Mouse (Mus musculus): Measurements from ENCODE around the gene Csf1. TPM values are rescaled to one million over a fixed set of nuclear protein-coding genes. Genes with fewer than 3 reads are reported as not detected.

The Csf1 gene
- polyA plus RNA-seq, 1 experiment from 2014 or later: 7.2 TPM

GRCm38 (mm10) chr3:107704371-107704705 is 55.9 kb downstream of the Csf1 start:
- Histone ChIP-seq H3K9me3 (no peaks in the 10 kb centered on the region), H3K27ac (no peak overlapping the region), H3K27me3 (ENCODE audit: insufficient read depth, poor library complexity, severe bottlenecking) (no peaks in the 10 kb centered on the region), H3K36me3 (no peaks in the 10 kb centered on the region), H3K4me1 (replicated peaks) (no peaks in the 10 kb centered on the region), H3K4me3 (no peak overlapping the region)
- 96% methylated on average over 1 of the region's 1 CpGs for WGBS
- DNase-seq (ENCODE audit: low spot score): no peak

- no peaks in the 10 kb centered on the region for H3K9me3 ChIP-seq
- no peak overlapping the region for H3K27ac ChIP-seq
- 84% methylated on average over 7 of the region's 7 CpGs for WGBS
- H3K27me3 ChIP-seq (ENCODE audit: insufficient read depth, poor library complexity, severe bottlenecking): no peaks in the 10 kb centered on the region
- no peaks in the 10 kb centered on the region for H3K36me3 ChIP-seq
- no peak for DNase-seq (ENCODE audit: low spot score)
- H3K4me3 ChIP-seq: no peak overlapping the region
- H3K4me1 ChIP-seq (replicated peaks): no peaks in the 10 kb centered on the region
Measured at GRCm38 (mm10) chr3:107703675-107704370, 56.4 kb downstream of the Csf1 start.

- Histone ChIP-seq H3K36me3 (no peaks in the 10 kb centered on the region), H3K4me1 (replicated peaks) (peaks cover 4% of the 10 kb centered on the region), H3K9me3 (no peaks in the 10 kb centered on the region), H3K4me3 (no peak overlapping the region), H3K27ac (no peak overlapping the region), H3K27me3 (ENCODE audit: insufficient read depth, poor library complexity, severe bottlenecking) (no peaks in the 10 kb centered on the region)
- no peak for DNase-seq (ENCODE audit: low spot score)
- 87% methylated on average over 1 of the region's 1 CpGs for WGBS
Measured at GRCm38 (mm10) chr3:107701767-107702394, 58.4 kb downstream of the Csf1 start.

- Histone ChIP-seq H3K36me3 (no peaks in the 10 kb centered on the region), H3K9me3 (no peaks in the 10 kb centered on the region), H3K4me3 (no peak overlapping the region), H3K4me1 (replicated peaks) (peaks cover 9% of the 10 kb centered on the region), H3K27me3 (ENCODE audit: insufficient read depth, poor library complexity, severe bottlenecking) (no peaks in the 10 kb centered on the region), H3K27ac (no peak overlapping the region)
- 88% methylated on average over 2 of the region's 2 CpGs for WGBS
- DNase-seq (ENCODE audit: low spot score): no peak
Measured at GRCm38 (mm10) chr3:107700625-107701024, 59.6 kb downstream of the Csf1 start.

- Histone ChIP-seq H3K27ac (peak overlapping the region; percentile 95), H3K4me1 (replicated peaks) (peaks cover 38% of the 10 kb centered on the region), H3K27me3 (ENCODE audit: insufficient read depth, poor library complexity, severe bottlenecking) (no peaks in the 10 kb centered on the region), H3K36me3 (no peaks in the 10 kb centered on the region), H3K4me3 (peak overlapping the region; percentile 77), H3K9me3 (no peaks in the 10 kb centered on the region)
- DNase-seq (ENCODE audit: low spot score): no peak
- 48% methylated on average over 3 of the region's 3 CpGs for WGBS
Measured at GRCm38 (mm10) chr3:107696910-107697309, 63.4 kb downstream of the Csf1 start.

- WGBS: under 1% methylated on average over 93 of the region's 93 CpGs
- no peaks in the 10 kb centered on the region for H3K36me3 ChIP-seq
- no peaks in the 10 kb centered on the region for H3K27me3 ChIP-seq (ENCODE audit: insufficient read depth, poor library complexity, severe bottlenecking)
- H3K27ac ChIP-seq: peak within 1 kb of the TSS; percentile 95
- peak within 1 kb of the TSS; percentile 77 for H3K4me3 ChIP-seq
- DNase-seq (ENCODE audit: low spot score): peak; percentile 99
- no peaks in the 10 kb centered on the region for H3K9me3 ChIP-seq
- peaks cover 45% of the 10 kb centered on the region for H3K4me1 ChIP-seq (replicated peaks)
Measured at GRCm38 (mm10) chr3:107695948-107696881, 64.1 kb downstream of the Csf1 start, which contains the start of gene Ahcyl1. Gene Ahcyl1, minus strand, starts transcription at chr3:107696560.

- H3K4me1 ChIP-seq (replicated peaks): peaks cover 53% of the 10 kb centered on the region
- H3K27ac ChIP-seq: peak overlapping the region; percentile 95
Measured at GRCm38 (mm10) chr3:107695219-107695947, 64.9 kb downstream of the Csf1 start.

GRCm38 (mm10) chr3:107694256-107694900 is 65.9 kb downstream of the Csf1 start:
- Histone ChIP-seq H3K9me3 (no peaks in the 10 kb centered on the region), H3K27ac (no peak overlapping the region), H3K4me3 (peak overlapping the region; percentile 77), H3K4me1 (replicated peaks) (peaks cover 56% of the 10 kb centered on the region), H3K36me3 (no peaks in the 10 kb centered on the region), H3K27me3 (ENCODE audit: insufficient read depth, poor library complexity, severe bottlenecking) (no peaks in the 10 kb centered on the region)
- 81% methylated on average over 2 of the region's 2 CpGs for WGBS
- DNase-seq (ENCODE audit: low spot score): no peak

More at GRCm38 (mm10) chr3:107695219-107695947, 64.9 kb downstream of the Csf1 start:
- Histone ChIP-seq H3K27me3 (ENCODE audit: insufficient read depth, poor library complexity, severe bottlenecking) (no peaks in the 10 kb centered on the region), H3K4me3 (peak overlapping the region; percentile 77), H3K36me3 (no peaks in the 10 kb centered on the region), H3K9me3 (no peaks in the 10 kb centered on the region)
- DNase-seq (ENCODE audit: low spot score): peak; percentile 6
- 9% methylated on average over 16 of the region's 16 CpGs for WGBS

Other genes starting within 250 kb of the Csf1 start
- gene Slc6a17, start 242.5 kb downstream of the Csf1 start, polyA plus RNA-seq (2016; fragmentation: Nextera tagmentation; extraction: Ambion mirVana): 2.7 and 3.2 TPM in 2 replicates
- not detected in 2 replicates for gene Ubl4b, start 205.4 kb downstream of the Csf1 start, polyA plus RNA-seq (2016; fragmentation: Nextera tagmentation; extraction: Ambion mirVana)
- 2.7 and 7.1 TPM in 2 replicates for gene Alx3, start 165.4 kb downstream of the Csf1 start, polyA plus RNA-seq (2016; fragmentation: Nextera tagmentation; extraction: Ambion mirVana)
- gene Gm10961, start 129.1 kb downstream of the Csf1 start, polyA plus RNA-seq (2016; fragmentation: Nextera tagmentation; extraction: Ambion mirVana): not detected in 2 replicates
- 68.2 and 89.6 TPM in 2 replicates for gene Strip1, start 128.8 kb downstream of the Csf1 start, polyA plus RNA-seq (2016; fragmentation: Nextera tagmentation; extraction: Ambion mirVana)
- gene Ahcyl1, start 63.9 kb downstream of the Csf1 start, polyA plus RNA-seq (2016; fragmentation: Nextera tagmentation; extraction: Ambion mirVana): 86.7 and 90.7 TPM in 2 replicates
- not detected in 2 replicates for gene Eps8l3, start 116.8 kb upstream of the Csf1 start, polyA plus RNA-seq (2016; fragmentation: Nextera tagmentation; extraction: Ambion mirVana)
- gene Gstm5, start 135.4 kb upstream of the Csf1 start, polyA plus RNA-seq (2016; fragmentation: Nextera tagmentation; extraction: Ambion mirVana): 219 and 233 TPM in 2 replicates
- 19.3 and 49.5 TPM in 2 replicates for gene Gstm7, start 171.3 kb upstream of the Csf1 start, polyA plus RNA-seq (2016; fragmentation: Nextera tagmentation; extraction: Ambion mirVana)
- 10.8 and 10.9 TPM in 2 replicates for gene Gstm6, start 183.3 kb upstream of the Csf1 start, polyA plus RNA-seq (2016; fragmentation: Nextera tagmentation; extraction: Ambion mirVana)
- gene Gstm3, start 208.8 kb upstream of the Csf1 start, polyA plus RNA-seq (2016; fragmentation: Nextera tagmentation; extraction: Ambion mirVana): not detected in 2 replicates
- gene Gstm2, start 226.0 kb upstream of the Csf1 start, polyA plus RNA-seq (2016; fragmentation: Nextera tagmentation; extraction: Ambion mirVana): 20.7 and 25.7 TPM in 2 replicates

Data from hindbrain, embryonic 10.5 days (tissue).